Mouse (Mus musculus) hindbrain, embryonic 10.5 days (tissue): ENCODE measurements around the gene Olfr1138. TPM values are rescaled to one million over a fixed set of nuclear protein-coding genes. Genes with fewer than 3 reads are reported as not detected.

Experiments
- DNase-seq: peaks from one replicate; pipeline ENCODE4 v3.0.0-alpha.2; 2017; ENCODE audit warnings: low spot score
- H3K27ac ChIP-seq: fragments of 300-500 bp; sonication (generic); 2 replicates; pipeline ENCODE4 v1.5.1; 2016; ENCODE audit warnings: mild to moderate bottlenecking, moderate library complexity
- H3K27me3 ChIP-seq: fragments of 300-500 bp; sonication (generic); 2 replicates; pipeline ENCODE4 v1.6.1; 2016; ENCODE audit warnings: mild to moderate bottlenecking; ENCODE audit not compliant: poor library complexity, insufficient read depth, severe bottlenecking
- H3K36me3 ChIP-seq: fragments of 300-500 bp; sonication (generic); 2 replicates; pipeline ENCODE4 v1.6.1; 2016; ENCODE audit warnings: mild to moderate bottlenecking, moderate library complexity
- H3K4me1 ChIP-seq: fragments of 300-500 bp; sonication (generic); replicated peaks from 2 replicates; pipeline ENCODE4 v1.6.1; 2016; ENCODE audit warnings: mild to moderate bottlenecking
- H3K4me3 ChIP-seq: fragments of 300-500 bp; sonication (generic); 2 replicates; pipeline ENCODE4 v1.5.1; 2016; ENCODE audit warnings: mild to moderate bottlenecking, moderate library complexity
- H3K9me3 ChIP-seq: fragments of 300-500 bp; sonication (generic); 2 replicates; pipeline ENCODE4 v1.6.1; 2016; ENCODE audit warnings: mild to moderate bottlenecking, moderate library complexity
- WGBS: fragments of 180-500 bp; shearing (Covaris S2); methylation state at CpG from one replicate; pipeline ENCODE4 v1.1.7; 2016; 5-methylcytosine and 5-hydroxymethylcytosine counted together
- polyA plus RNA-seq: library from polyadenylated mRNA; unstranded; fragments of >200 nt; fragmentation: Nextera tagmentation; extraction: Ambion mirVana; gene quantifications from 2 replicates; pipeline ENCODE4 v1.2.1, GENCODE M21; 2016

The Olfr1138 gene
- polyA plus RNA-seq, result not detected in 2 replicates

DNA sequence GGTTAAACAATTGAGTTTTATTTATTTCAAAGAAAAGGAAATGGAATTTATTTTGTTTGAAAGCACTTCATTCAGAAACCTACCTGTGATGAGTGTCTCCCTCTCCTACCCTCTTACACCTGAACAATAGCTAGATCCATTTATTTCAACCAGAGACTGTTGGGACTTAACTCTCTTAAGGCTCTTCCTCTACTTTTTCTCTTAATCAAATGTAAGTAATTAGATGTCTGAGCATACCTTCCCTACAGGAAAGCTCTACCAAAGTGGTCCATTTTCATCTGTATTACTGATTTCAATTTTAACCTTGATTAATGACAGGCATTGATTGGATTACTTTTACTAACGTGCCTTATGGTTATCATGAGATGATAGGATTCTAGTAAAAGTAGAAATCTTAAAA lies at the start of gene Olfr1138:
Olfr1138 (minus strand) TSS at position 101 of the 400 bp plus-strand sequence.
- WGBS, result 83% methylated on average over 1 of the region's 1 CpGs
- no peak within 1 kb of the TSS for H3K27ac ChIP-seq
- no peaks in the 10 kb centered on the region for H3K9me3 ChIP-seq
- no peak within 1 kb of the TSS for H3K4me3 ChIP-seq
- H3K36me3 ChIP-seq, result no peaks in the 10 kb centered on the region
- DNase-seq, result no peak
- no peaks in the 10 kb centered on the region for H3K27me3 ChIP-seq
- H3K4me1 ChIP-seq, result no peaks in the 10 kb centered on the region

DNA sequence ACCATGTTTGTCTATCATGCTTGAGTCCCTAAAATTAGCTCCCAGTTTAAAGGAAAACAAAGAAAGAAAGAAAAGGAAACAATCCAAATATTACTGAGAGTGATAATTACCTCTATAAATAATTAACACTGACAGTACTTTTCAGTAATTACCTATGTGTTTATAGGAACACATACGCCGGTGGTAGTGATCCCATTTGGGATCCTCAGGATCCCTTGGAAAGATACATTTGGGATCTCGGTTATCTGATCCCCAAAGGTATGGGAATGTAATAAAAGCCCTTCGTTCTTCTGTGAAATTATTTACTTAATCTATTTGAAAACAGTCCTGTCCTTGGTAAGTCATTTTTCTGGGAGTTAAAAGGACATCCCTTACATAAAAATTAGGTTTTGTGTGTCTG lies 39.4 kb upstream of the Olfr1138 start, which contains the start of gene Olfr152:
Olfr152 (plus strand) TSS at position 301 of the 400 bp plus-strand sequence.
- no peaks in the 10 kb centered on the region for H3K27me3 ChIP-seq
- DNase-seq, result no peak
- H3K4me1 ChIP-seq, result no peaks in the 10 kb centered on the region
- H3K36me3 ChIP-seq, result no peaks in the 10 kb centered on the region
- no peak within 1 kb of the TSS for H3K27ac ChIP-seq
- H3K9me3 ChIP-seq, result no peaks in the 10 kb centered on the region
- WGBS, result 85% methylated on average over 4 of the region's 4 CpGs
- no peak within 1 kb of the TSS for H3K4me3 ChIP-seq

DNA sequence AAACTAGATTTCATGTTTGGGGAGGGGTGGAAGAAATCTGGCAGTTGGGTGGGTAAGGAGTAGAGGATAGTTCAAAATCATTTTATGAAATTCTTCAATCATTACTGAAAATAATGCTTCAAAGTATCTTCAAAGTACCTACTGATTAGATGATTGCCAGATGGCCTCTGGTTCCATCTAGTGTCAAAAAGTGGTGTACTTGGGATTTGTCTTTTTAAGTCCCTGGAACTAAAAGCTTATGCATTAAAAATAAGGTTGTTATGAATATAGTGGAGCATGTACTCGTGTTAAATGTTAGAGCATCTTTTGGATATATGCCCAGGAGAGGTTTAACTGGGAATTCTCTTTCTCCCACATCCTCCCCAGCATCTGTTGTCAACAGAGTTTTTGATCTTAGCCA lies 36.4 kb upstream of the Olfr1138 start:
- WGBS, result 59% methylated on average over 1 of the region's 1 CpGs
- H3K4me3 ChIP-seq, result no peak overlapping the region
- no peaks in the 10 kb centered on the region for H3K27me3 ChIP-seq

DNA sequence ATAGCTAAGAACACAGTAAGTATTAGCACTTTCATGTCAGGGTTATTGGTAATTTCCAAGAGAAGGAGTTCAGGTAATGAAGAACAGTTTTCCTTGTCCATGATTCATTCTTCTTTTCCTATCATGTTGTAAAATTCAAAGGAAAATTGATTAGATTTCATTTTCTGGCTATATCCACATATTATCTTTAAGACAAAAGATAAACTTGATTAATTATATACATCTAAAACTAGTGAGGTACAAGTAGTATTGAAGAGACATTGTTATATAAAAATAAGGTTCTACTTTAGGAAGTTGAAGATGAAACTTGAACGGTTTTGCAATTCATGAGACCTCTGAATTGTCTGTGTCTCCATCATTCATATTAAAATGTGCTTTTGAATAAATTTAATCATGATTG lies 14.1 kb upstream of the Olfr1138 start, which contains the start of gene Olfr1141:
Olfr1141 (minus strand) TSS at position 101 of the 400 bp plus-strand sequence.
- DNase-seq, result no peak
- 90% methylated on average over 1 of the region's 1 CpGs for WGBS
- H3K27me3 ChIP-seq, result no peaks in the 10 kb centered on the region
- no peak within 1 kb of the TSS for H3K27ac ChIP-seq
- H3K4me3 ChIP-seq, result no peak within 1 kb of the TSS
- no peaks in the 10 kb centered on the region for H3K9me3 ChIP-seq
- H3K4me1 ChIP-seq, result no peaks in the 10 kb centered on the region
- H3K36me3 ChIP-seq, result no peaks in the 10 kb centered on the region

More for the DNA sequence above, 36.4 kb upstream of the Olfr1138 start:
- Histone ChIP-seq H3K36me3 (no peaks in the 10 kb centered on the region), H3K27ac (no peak overlapping the region), H3K4me1 (no peaks in the 10 kb centered on the region), H3K9me3 (no peaks in the 10 kb centered on the region)
- no peak for DNase-seq

DNA sequence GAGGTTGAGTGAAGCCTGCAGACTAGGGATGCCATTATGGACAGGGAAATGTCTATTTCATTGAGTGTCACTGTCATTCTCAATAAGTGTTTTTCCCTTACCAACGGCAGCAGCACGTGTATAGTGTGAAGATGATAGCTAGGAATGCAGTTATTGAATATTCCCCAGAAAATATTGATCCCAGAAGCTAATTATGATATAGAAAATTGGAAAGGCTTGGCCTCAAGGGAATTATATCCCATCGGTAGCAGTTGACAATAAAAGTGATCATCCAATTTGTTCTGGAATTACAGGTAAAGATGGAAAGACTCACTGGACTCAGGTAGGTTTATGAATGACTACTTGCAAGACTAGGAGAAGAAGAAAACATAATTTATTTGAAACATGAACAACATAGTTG lies 3.7 kb upstream of the Olfr1138 start, which contains the start of gene Olfr1140:
Olfr1140 (plus strand) TSS at position 301 of the 400 bp plus-strand sequence.
- H3K27me3 ChIP-seq, result no peaks in the 10 kb centered on the region
- no peak within 1 kb of the TSS for H3K4me3 ChIP-seq
- H3K9me3 ChIP-seq, result no peaks in the 10 kb centered on the region
- H3K36me3 ChIP-seq, result no peaks in the 10 kb centered on the region
- no peaks in the 10 kb centered on the region for H3K4me1 ChIP-seq
- WGBS, result 75% methylated on average over 3 of the region's 3 CpGs
- no peak within 1 kb of the TSS for H3K27ac ChIP-seq
- DNase-seq, result no peak

DNA sequence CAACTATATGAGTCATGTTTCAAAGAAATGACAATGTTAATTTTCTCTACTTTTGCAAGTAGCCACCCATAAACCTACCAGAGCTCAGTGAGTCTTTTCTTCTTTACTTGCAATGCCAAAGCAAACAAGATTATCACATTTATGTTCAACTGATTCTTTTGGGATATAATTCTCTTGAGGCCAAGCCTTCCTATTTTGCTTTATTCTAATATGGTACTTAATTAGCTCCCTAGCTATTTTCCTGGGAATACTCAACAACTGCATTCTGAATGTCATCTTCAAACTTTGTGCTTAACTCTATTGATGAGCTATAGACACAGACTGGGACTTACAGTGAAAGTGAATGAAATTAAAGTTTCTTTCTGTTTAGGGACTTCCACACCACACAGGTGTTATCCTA lies 26.7 kb downstream of the Olfr1138 start, which contains the start of gene Olfr1137:
Olfr1137 (minus strand) TSS at position 101 of the 400 bp plus-strand sequence.
- Histone ChIP-seq H3K4me1 (no peaks in the 10 kb centered on the region), H3K4me3 (no peak within 1 kb of the TSS), H3K27ac (no peak within 1 kb of the TSS), H3K27me3 (no peaks in the 10 kb centered on the region), H3K9me3 (no peaks in the 10 kb centered on the region), H3K36me3 (no peaks in the 10 kb centered on the region)
- DNase-seq, result no peak

DNA sequence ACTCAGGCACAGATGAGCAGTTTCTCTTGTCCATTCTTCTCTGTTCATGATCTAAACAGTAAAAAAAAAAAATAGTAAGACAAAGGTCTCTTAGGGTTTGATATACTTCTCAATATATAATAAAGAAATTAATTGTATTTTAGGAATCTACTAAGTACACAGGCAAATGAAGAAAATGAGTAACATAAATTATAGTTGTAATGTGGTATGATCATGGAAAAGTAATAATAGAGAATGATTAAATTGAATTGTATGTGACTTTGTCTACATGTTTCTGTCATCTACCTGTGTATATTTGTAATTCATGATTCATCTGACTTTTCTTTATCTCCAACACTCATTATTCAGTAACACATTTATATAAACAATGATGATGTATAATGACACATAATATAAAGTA lies 45.9 kb downstream of the Olfr1138 start, which contains the start of gene Olfr1136:
Olfr1136 (minus strand) TSS at position 101 of the 400 bp plus-strand sequence.
- Histone ChIP-seq H3K27ac (no peak within 1 kb of the TSS), H3K4me3 (no peak within 1 kb of the TSS), H3K36me3 (no peaks in the 10 kb centered on the region), H3K27me3 (no peaks in the 10 kb centered on the region), H3K9me3 (no peaks in the 10 kb centered on the region), H3K4me1 (no peaks in the 10 kb centered on the region)
- no peak for DNase-seq

Other genes with a start within 250 kb of the Olfr1138 start
- not detected in 2 replicates for gene Pramel7, start 242.9 kb downstream of the Olfr1138 start, polyA plus RNA-seq
- not detected in 2 replicates for gene Pramel6, start 233.4 kb downstream of the Olfr1138 start, polyA plus RNA-seq
- gene Olfr153, start 208.2 kb downstream of the Olfr1138 start, polyA plus RNA-seq, result not detected in 2 replicates
- not detected in 2 replicates for gene Olfr1128, start 194.4 kb downstream of the Olfr1138 start, polyA plus RNA-seq
- gene Olfr1129, start 166.1 kb downstream of the Olfr1138 start, polyA plus RNA-seq, result not detected in 2 replicates
- not detected in 2 replicates for gene Olfr1130, start 133.8 kb downstream of the Olfr1138 start, polyA plus RNA-seq
- gene Olfr1131, start 112.9 kb downstream of the Olfr1138 start, polyA plus RNA-seq, result not detected in 2 replicates
- not detected in 2 replicates for gene Olfr1132, start 102.4 kb downstream of the Olfr1138 start, polyA plus RNA-seq
- gene Olfr1133, start 92.6 kb downstream of the Olfr1138 start, polyA plus RNA-seq, result not detected in 2 replicates
- gene Olfr1134, start 81.5 kb downstream of the Olfr1138 start, polyA plus RNA-seq, result not detected in 2 replicates
- gene Olfr1135, start 66.3 kb downstream of the Olfr1138 start, polyA plus RNA-seq, result not detected in 2 replicates
- gene Olfr1136, start 46.0 kb downstream of the Olfr1138 start, polyA plus RNA-seq, result not detected in 2 replicates
- not detected in 2 replicates for gene Olfr1137, start 26.8 kb downstream of the Olfr1138 start, polyA plus RNA-seq
- gene Olfr1140, start 3.8 kb upstream of the Olfr1138 start, polyA plus RNA-seq, result not detected in 2 replicates
- gene Olfr1141, start 14.0 kb upstream of the Olfr1138 start, polyA plus RNA-seq, result not detected in 2 replicates
- not detected in 2 replicates for gene Olfr152, start 39.5 kb upstream of the Olfr1138 start, polyA plus RNA-seq
- gene Olfr1143, start 60.6 kb upstream of the Olfr1138 start, polyA plus RNA-seq, result not detected in 2 replicates
- gene Olfr1145, start 69.8 kb upstream of the Olfr1138 start, polyA plus RNA-seq, result not detected in 2 replicates
- not detected in 2 replicates for gene Olfr1148, start 90.6 kb upstream of the Olfr1138 start, polyA plus RNA-seq
- not detected in 2 replicates for gene Olfr1150-ps1, start 104.0 kb upstream of the Olfr1138 start, polyA plus RNA-seq
- not detected in 2 replicates for gene Olfr1151, start 115.9 kb upstream of the Olfr1138 start, polyA plus RNA-seq
- gene Olfr1152, start 126.5 kb upstream of the Olfr1138 start, polyA plus RNA-seq, result not detected in 2 replicates
- not detected in 2 replicates for gene Olfr1153, start 155.0 kb upstream of the Olfr1138 start, polyA plus RNA-seq
- gene Olfr1154, start 165.2 kb upstream of the Olfr1138 start, polyA plus RNA-seq, result not detected in 2 replicates
- gene Olfr1155, start 205.2 kb upstream of the Olfr1138 start, polyA plus RNA-seq, result not detected in 2 replicates
- not detected in 2 replicates for gene Olfr1156, start 213.1 kb upstream of the Olfr1138 start, polyA plus RNA-seq
- gene Olfr1157, start 228.3 kb upstream of the Olfr1138 start, polyA plus RNA-seq, result not detected in 2 replicates
- not detected in 2 replicates for gene Olfr74, start 234.7 kb upstream of the Olfr1138 start, polyA plus RNA-seq